Mouse (Mus musculus): ENCODE data around the gene Tnnt3.

- TF ChIP-seq CTCF (IDR thresholded peaks at IDR 0.05; ENCODE audit: low read depth) = no peak
- TF ChIP-seq EP300 (optimal IDR thresholded peaks at IDR 0.05) = no peak
Observed at GRCm38 (mm10) chr7:142498575-142498974, at the start of gene Tnnt3.

Measured in stomach, postnatal 0 days (tissue).